Mouse (Mus musculus) T-cell, adult 2 months (primary cell): ENCODE measurements around the gene Gm6034.
"Not testable (repeated sequence)": the region's sequence is repeated elsewhere in the genome, so short reads cannot be mapped to it uniquely, and the experiment has no call there.

ENCODE experiments used
- DNase-seq: peaks from one replicate; pipeline ENCODE4 v3.0.0; 2022; ENCODE audit warnings: low spot score

The Gm6034 gene

GRCm38 (mm10) chr17:36022922-36023321 lies 19.8 kb upstream of the Gm6034 start:
- no peak for DNase-seq

- DNase-seq = peak; percentile 36
Measured at GRCm38 (mm10) chr17:36023710-36024654, 18.8 kb upstream of the Gm6034 start.

GRCm38 (mm10) chr17:36025197-36025596 lies 17.6 kb upstream of the Gm6034 start:
- DNase-seq = no peak

- DNase-seq = no peak
Measured at GRCm38 (mm10) chr17:36025901-36026300, 16.9 kb upstream of the Gm6034 start.

GRCm38 (mm10) chr17:36027663-36028062 lies 15.1 kb upstream of the Gm6034 start:
- no peak for DNase-seq

GRCm38 (mm10) chr17:36028879-36029619 lies 13.7 kb upstream of the Gm6034 start:
- DNase-seq = no peak

GRCm38 (mm10) chr17:36030046-36030702 lies 12.6 kb upstream of the Gm6034 start:
- DNase-seq = not testable (repeated sequence)

GRCm38 (mm10) chr17:36030703-36031582 lies 11.8 kb upstream of the Gm6034 start:
- DNase-seq = not testable (repeated sequence)

- peak; percentile 74 for DNase-seq
Measured at GRCm38 (mm10) chr17:36031583-36032331, 11.0 kb upstream of the Gm6034 start.

- peak; percentile 75 for DNase-seq
Measured at GRCm38 (mm10) chr17:36032351-36032875, 10.3 kb upstream of the Gm6034 start, which contains the start of gene H2-T23. Gene H2-T23, minus strand, starts transcription at chr17:36032855.

GRCm38 (mm10) chr17:36034524-36034923 lies 8.2 kb upstream of the Gm6034 start:
- DNase-seq = not testable (repeated sequence)

GRCm38 (mm10) chr17:36035010-36035638 lies 7.6 kb upstream of the Gm6034 start:
- DNase-seq = peak; percentile 81

- not testable (repeated sequence) for DNase-seq
Measured at GRCm38 (mm10) chr17:36036126-36036525, 6.6 kb upstream of the Gm6034 start.

- DNase-seq = not testable (repeated sequence)
Measured at GRCm38 (mm10) chr17:36040604-36041003, 2.2 kb upstream of the Gm6034 start.

- DNase-seq = not testable (repeated sequence)
Measured at GRCm38 (mm10) chr17:36042055-36042454, 706 bp upstream of the Gm6034 start.

- no peak for DNase-seq
Measured at GRCm38 (mm10) chr17:36043286-36043685, 525 bp downstream of the Gm6034 start.

GRCm38 (mm10) chr17:36057927-36058326 lies 15.2 kb downstream of the Gm6034 start:
- DNase-seq = not testable (repeated sequence)

- DNase-seq = not testable (repeated sequence)
Measured at GRCm38 (mm10) chr17:36058362-36058761, 15.6 kb downstream of the Gm6034 start, which contains the start of gene Gm11127. Gene Gm11127, minus strand, starts transcription at chr17:36058371.

- peak; percentile 89 for DNase-seq
Measured at GRCm38 (mm10) chr17:36060829-36061228, 18.1 kb downstream of the Gm6034 start.
